Comparison of ENCODE assay signal across 25 mouse cellular contexts in the genomic region with DNA sequence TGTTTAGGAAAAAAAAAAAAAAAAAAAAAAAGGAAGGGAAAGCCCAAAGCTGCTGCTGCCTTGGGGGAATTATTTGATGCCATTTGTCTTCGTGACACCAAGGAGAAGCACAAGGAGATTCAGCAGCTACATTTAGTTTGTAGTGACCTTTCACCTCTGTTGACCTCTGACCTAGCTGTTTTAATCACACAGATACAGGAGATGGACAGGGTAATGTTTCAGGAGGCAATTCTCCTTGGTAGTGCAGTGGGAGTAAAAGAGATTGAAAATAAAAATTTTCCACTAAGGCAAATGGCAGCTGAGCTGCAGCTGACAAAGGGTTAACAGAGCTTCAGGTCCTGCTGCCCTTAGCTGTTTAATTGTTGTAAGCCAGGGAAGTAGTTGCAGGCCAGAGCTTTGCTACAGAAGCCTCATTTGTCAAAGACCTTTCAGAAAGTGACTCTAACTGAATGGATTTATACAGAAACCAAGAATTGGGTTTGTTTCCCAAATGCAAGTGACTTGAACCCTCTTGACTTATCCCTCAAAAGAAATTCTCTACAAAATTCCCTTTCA. TPM values are rescaled to one million over a fixed set of nuclear protein-coding genes. Genes with fewer than 3 reads are reported as not detected.
DNase-seq lines count a peak whose midpoint lies in the region; ATAC-seq and TF ChIP-seq lines count a peak whose summit lies in the region.
"Had no signal": no experiment of that assay in that cellular context is flagged by ENCODE, and none has a peak within 500 bp of the region (broad histone marks: within the 10 kb centered on the region; RNA-seq: fewer than 3 reads in every experiment).

No protein-coding gene starts in this region.

- no peaks in the 10 kb centered on the region for H3K36me3 ChIP-seq in kidney, embryonic 14.5 days (ENCODE audit: control insufficient read depth, insufficient read depth, low read length)
- H3K36me3 ChIP-seq in stomach, embryonic 14.5 days (ENCODE audit: control insufficient read depth, insufficient read depth, low read length): no peaks in the 10 kb centered on the region
- no peaks in the 10 kb centered on the region for H3K36me3 ChIP-seq in stomach, postnatal 0 days (ENCODE audit: control insufficient read depth, insufficient read depth, low read length)
- H3K36me3 ChIP-seq: heart, embryonic 15.5 days; limb, embryonic 13.5 days; liver, embryonic 12.5 days; midbrain, embryonic 13.5 days; neural tube, embryonic 13.5 days had no signal

- 0% methylated on average over 1 of the region's 1 CpGs for WGBS in kidney, embryonic 14.5 days
- 20% methylated on average over 1 of the region's 1 CpGs for WGBS in stomach, embryonic 14.5 days
- WGBS in stomach, postnatal 0 days: 29% methylated on average over 1 of the region's 1 CpGs

- no peaks in the 10 kb centered on the region for H3K27me3 ChIP-seq in kidney, embryonic 14.5 days (ENCODE audit: control insufficient read depth, insufficient read depth, low read length)
- H3K27me3 ChIP-seq in stomach, embryonic 14.5 days (ENCODE audit: control insufficient read depth, insufficient read depth, low read length): no peaks in the 10 kb centered on the region
- H3K27me3 ChIP-seq in stomach, postnatal 0 days (ENCODE audit: control insufficient read depth, insufficient read depth, low read length): no peaks in the 10 kb centered on the region
- H3K27me3 ChIP-seq: heart, embryonic 15.5 days; limb, embryonic 13.5 days; liver, embryonic 12.5 days; midbrain, embryonic 13.5 days; neural tube, embryonic 13.5 days had no signal

- TF ChIP-seq EP300 in stomach, postnatal 0 days (optimal IDR thresholded peaks at IDR 0.05): no peak

- DNase-seq in kidney, adult 9 months: no peak
- no peak for DNase-seq in stomach, postnatal 0 days (ENCODE audit: low spot score)
- peak; percentile 26 for DNase-seq in forelimb bud, embryonic 11.5 days (ENCODE audit: low read depth, low spot score)
- DNase-seq in spleen, postnatal 36 days (ENCODE audit: low spot score in 2 of 2): no peak
- no peak for DNase-seq in gastrocnemius, postnatal 25 days
- no peak for DNase-seq in frontal cortex, postnatal 10 days (ENCODE audit: low spot score in 2 of 2)
- DNase-seq: adrenal gland, postnatal 36 days; cerebellum, adult 9-11 months; forebrain, postnatal 0 days; heart, postnatal 36 days; kidney, postnatal 36 days; layer of hippocampus, postnatal 36 days; lung, adult 2 months; thymus, postnatal 14 days had no signal

- no peak overlapping the region for H3K4me2 ChIP-seq in kidney, embryonic 14.5 days (replicated peaks; ENCODE audit: low read depth, low read length)
- H3K4me2 ChIP-seq in stomach, embryonic 14.5 days (replicated peaks; ENCODE audit: low read depth, low read length): no peak overlapping the region
- no peak overlapping the region for H3K4me2 ChIP-seq in stomach, postnatal 0 days (replicated peaks; ENCODE audit: low read depth)
- H3K4me2 ChIP-seq: heart, embryonic 15.5 days; limb, embryonic 13.5 days; liver, embryonic 12.5 days; midbrain, embryonic 13.5 days; neural tube, embryonic 13.5 days had no signal

- H3K4me3 ChIP-seq in kidney, embryonic 14.5 days (ENCODE audit: low read length): no peak overlapping the region
- no peak overlapping the region for H3K4me3 ChIP-seq in stomach, embryonic 14.5 days (ENCODE audit: low read depth, low read length)
- H3K4me3 ChIP-seq in stomach, postnatal 0 days (ENCODE audit: low read depth, low read length): no peak overlapping the region
- H3K4me3 ChIP-seq: heart, embryonic 15.5 days; limb, embryonic 13.5 days; liver, embryonic 12.5 days; midbrain, embryonic 13.5 days; neural tube, embryonic 13.5 days had no signal

- H3K9ac ChIP-seq in kidney, embryonic 14.5 days (ENCODE audit: low read depth, low read length): no peak overlapping the region
- no peak overlapping the region for H3K9ac ChIP-seq in stomach, embryonic 14.5 days (replicated peaks; ENCODE audit: low read depth, low read length)
- no peak overlapping the region for H3K9ac ChIP-seq in stomach, postnatal 0 days (ENCODE audit: low read length)
- H3K9ac ChIP-seq: forebrain, postnatal 0 days; heart, embryonic 15.5 days; limb, embryonic 13.5 days; liver, embryonic 12.5 days; midbrain, embryonic 13.5 days; neural tube, embryonic 13.5 days had no signal

- H3K4me1 ChIP-seq in kidney, embryonic 14.5 days (ENCODE audit: control insufficient read depth, insufficient read depth, low read length): peaks cover 5% of the 10 kb centered on the region; the same call in 1 of the 2 replicates
- 0 out of 2 replicates have a peak, but pooled peaks cover 6% of the 10 kb centered on the region for H3K4me1 ChIP-seq in stomach, embryonic 14.5 days (ENCODE audit: control insufficient read depth, insufficient read depth, low read length)
- H3K4me1 ChIP-seq in stomach, postnatal 0 days (replicated peaks; ENCODE audit: control insufficient read depth, insufficient read depth): no peaks in the 10 kb centered on the region
- H3K4me1 ChIP-seq: heart, embryonic 15.5 days; limb, embryonic 13.5 days; liver, embryonic 12.5 days; midbrain, embryonic 13.5 days; neural tube, embryonic 13.5 days had no signal

- ATAC-seq in kidney, embryonic 14.5 days (ENCODE audit: low FRiP score, low TSS enrichment): peak; percentile 80
- ATAC-seq in stomach, embryonic 14.5 days (ENCODE audit: insufficient number of reproducible peaks, insufficient read depth, low FRiP score, low read depth): peak; percentile 49; the same call in 1 of the 2 replicates
- no peak for ATAC-seq in stomach, postnatal 0 days (ENCODE audit: low FRiP score, low TSS enrichment)
- ATAC-seq: forebrain, postnatal 0 days; hindbrain, postnatal 0 days; intestine, embryonic 16.5 days; liver, embryonic 12.5 days; midbrain, embryonic 13.5 days; Patski had no signal

- no peak overlapping the region for H3K27ac ChIP-seq in kidney, embryonic 14.5 days (ENCODE audit: low read depth, low read length)
- peak overlapping the region; percentile 15; the same call in 1 of the 2 replicates for H3K27ac ChIP-seq in stomach, embryonic 14.5 days (ENCODE audit: low read length)
- no peak overlapping the region for H3K27ac ChIP-seq in stomach, postnatal 0 days (replicated peaks)
- H3K27ac ChIP-seq: heart, embryonic 15.5 days; hindbrain, postnatal 0 days; limb, embryonic 13.5 days; liver, embryonic 12.5 days; midbrain, embryonic 13.5 days; neural tube, embryonic 13.5 days had no signal

- no peak for TF ChIP-seq CTCF in stomach, postnatal 0 days (IDR thresholded peaks at IDR 0.05; ENCODE audit: low read depth)

- no peaks in the 10 kb centered on the region for H3K9me3 ChIP-seq in kidney, embryonic 14.5 days (ENCODE audit: control insufficient read depth, low read length)
- H3K9me3 ChIP-seq in stomach, embryonic 14.5 days (ENCODE audit: control insufficient read depth, low read depth, low read length): no peaks in the 10 kb centered on the region
- H3K9me3 ChIP-seq in stomach, postnatal 0 days (ENCODE audit: control insufficient read depth, low read length): no peaks in the 10 kb centered on the region
- H3K9me3 ChIP-seq: heart, embryonic 15.5 days; limb, embryonic 13.5 days; liver, embryonic 12.5 days; midbrain, embryonic 13.5 days; neural tube, embryonic 13.5 days had no signal

RNA-seq across cellular contexts. Expression of a gene that starts 49.5 kb away (rescaled TPM):
- polyA plus RNA-seq in kidney, embryonic 14.5 days (2014; fragmentation: Nextera tagmentation; extraction: Ambion mirVana): 1.2 and 2.0 TPM in 2 replicates
- 1.4 and 1.5 TPM in 2 replicates for polyA plus RNA-seq in stomach, embryonic 14.5 days (2014; fragmentation: Nextera tagmentation; extraction: Ambion mirVana)
- polyA plus RNA-seq in stomach, postnatal 0 days (2015; fragmentation: Nextera tagmentation; extraction: Ambion mirVana): 0.75 and 1.1 TPM in 2 replicates
- total RNA-seq in gastrocnemius, postnatal 25 days (2021): 1 to 10 TPM; 5.9 to 6.6 TPM
- total RNA-seq: megakaryocyte, adult 5-6 weeks had no signal
